Mouse (Mus musculus) C2C12 (cell line): ENCODE results near the gene Mark3. TPM values are rescaled to one million over a fixed set of nuclear protein-coding genes. Genes with fewer than 3 reads are reported as not detected.

Experiments used
- H3K27me3 ChIP-seq: one replicate; pipeline ENCODE4 v1.6.1; 2011; ENCODE audit not compliant: control insufficient read depth, insufficient read depth, insufficient read length
- H3K36me3 ChIP-seq: one replicate; pipeline ENCODE4 v1.6.1; 2011; ENCODE audit not compliant: control insufficient read depth, insufficient read depth
- H3K4me3 ChIP-seq: one replicate; pipeline ENCODE4 v1.5.1; 2011; ENCODE audit warnings: mild to moderate bottlenecking, control low read depth; ENCODE audit not compliant: poor library complexity, insufficient read depth, severe bottlenecking
- H3K79me2 ChIP-seq: one replicate; pipeline ENCODE4 v1.6.1; 2011; ENCODE audit not compliant: control insufficient read depth, insufficient read depth
- H3K79me3 ChIP-seq: one replicate; pipeline ENCODE4 v1.6.1; 2011; ENCODE audit warnings: low read depth, control low read depth
- H3ac ChIP-seq: one replicate; pipeline ENCODE3; 2011; ENCODE audit warnings: low read depth; ENCODE audit not compliant: control insufficient read depth, insufficient read length
- CEBPB ChIP-seq: IDR thresholded peaks from one replicate; pipeline ENCODE4 v1.6.1; 2011; ENCODE audit warnings: low read depth, mild to moderate bottlenecking, control low read depth, moderate library complexity
- CTCF ChIP-seq: IDR thresholded peaks from one replicate; pipeline ENCODE4 v1.5.1; 2011; ENCODE audit not compliant: control insufficient read depth, insufficient read depth, insufficient read length
- FOSL1 ChIP-seq: IDR thresholded peaks from one replicate; pipeline ENCODE4 v1.8.0; 2011; ENCODE audit warnings: mild to moderate bottlenecking, low read length; ENCODE audit not compliant: poor library complexity, insufficient read depth, severe bottlenecking
- MAX ChIP-seq: IDR thresholded peaks from one replicate; pipeline ENCODE4 v1.6.1; 2011; ENCODE audit warnings: mild to moderate bottlenecking, control low read depth
- MYOD1 ChIP-seq: IDR thresholded peaks from one replicate; pipeline ENCODE4 v1.6.1; 2011; ENCODE audit warnings: low read depth; ENCODE audit not compliant: control insufficient read depth, insufficient read length
- MYOG ChIP-seq: IDR thresholded peaks from one replicate; pipeline ENCODE4 v1.6.1; 2011; ENCODE audit not compliant: control insufficient read depth, insufficient read length; ENCODE audit errors: extremely low read depth
- USF1 ChIP-seq: IDR thresholded peaks from one replicate; pipeline ENCODE4 v1.6.1; 2011; ENCODE audit warnings: low read depth, mild to moderate bottlenecking, control low read depth, moderate library complexity
- polyA plus RNA-seq: library from polyadenylated mRNA; unstranded; fragments of >200 nt; fragmentation: generic; extraction: Trizol; gene quantifications from one replicate; pipeline ENCODE4 v1.2.1, GENCODE M21; 2012; ENCODE audit warnings: missing spikeins

The Mark3 gene
- polyA plus RNA-seq, 1 experiment: 35.0 TPM

DNA sequence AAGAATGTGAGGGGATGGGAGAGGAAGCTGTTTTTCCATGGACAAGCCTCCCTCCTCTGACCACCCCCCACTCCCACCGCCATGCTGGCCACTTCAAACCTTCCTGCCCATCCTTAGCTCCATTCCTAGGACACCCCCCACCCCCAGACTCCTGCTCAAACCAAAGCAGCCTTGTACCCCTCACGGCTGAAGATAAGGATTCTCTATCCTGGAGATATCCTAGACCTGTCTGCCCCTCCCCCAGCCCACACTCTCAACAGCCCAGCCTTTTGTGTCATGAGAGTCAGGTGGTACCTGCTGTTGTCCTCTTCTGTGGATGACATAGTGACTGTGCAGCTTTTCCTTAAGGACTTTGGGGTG, 113.7 kb downstream of the Mark3 start:
- Histone ChIP-seq H3K79me3 (no peaks in the 10 kb centered on the region), H3K4me3 (no peak overlapping the region), H3K27me3 (no peaks in the 10 kb centered on the region), H3K36me3 (peaks cover 13% of the 10 kb centered on the region), H3K79me2 (no peaks in the 10 kb centered on the region), H3ac (no peak overlapping the region)
- TF ChIP-seq CEBPB (no peak), FOSL1 (no peak)

DNA sequence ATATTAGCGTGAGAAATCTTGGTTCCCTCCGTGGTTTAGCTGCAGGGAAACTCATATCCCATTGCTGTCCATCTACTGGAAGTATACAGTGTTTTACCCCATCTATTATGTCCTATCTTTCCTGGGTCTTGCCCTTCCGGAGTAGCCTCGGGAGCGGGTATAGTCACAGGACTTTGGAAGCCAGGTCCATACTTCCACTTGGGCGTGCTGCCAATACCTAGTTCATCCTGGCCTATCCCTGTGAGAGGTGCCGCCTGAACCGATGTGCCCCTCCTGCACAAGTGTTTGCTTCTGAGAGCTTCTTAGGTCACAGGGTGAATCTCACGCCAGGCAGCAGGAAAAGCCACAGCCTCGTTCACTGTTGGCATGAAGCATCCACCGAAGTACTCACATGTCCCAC, 115.1 kb downstream of the Mark3 start:
- no peak overlapping the region for H3K4me3 ChIP-seq
- TF ChIP-seq MYOG (no peak), MAX (no peak), USF1 (no peak), CEBPB (no peak), MYOD1 (no peak), CTCF (no peak), FOSL1 (no peak)
- H3ac ChIP-seq: no peak overlapping the region

DNA sequence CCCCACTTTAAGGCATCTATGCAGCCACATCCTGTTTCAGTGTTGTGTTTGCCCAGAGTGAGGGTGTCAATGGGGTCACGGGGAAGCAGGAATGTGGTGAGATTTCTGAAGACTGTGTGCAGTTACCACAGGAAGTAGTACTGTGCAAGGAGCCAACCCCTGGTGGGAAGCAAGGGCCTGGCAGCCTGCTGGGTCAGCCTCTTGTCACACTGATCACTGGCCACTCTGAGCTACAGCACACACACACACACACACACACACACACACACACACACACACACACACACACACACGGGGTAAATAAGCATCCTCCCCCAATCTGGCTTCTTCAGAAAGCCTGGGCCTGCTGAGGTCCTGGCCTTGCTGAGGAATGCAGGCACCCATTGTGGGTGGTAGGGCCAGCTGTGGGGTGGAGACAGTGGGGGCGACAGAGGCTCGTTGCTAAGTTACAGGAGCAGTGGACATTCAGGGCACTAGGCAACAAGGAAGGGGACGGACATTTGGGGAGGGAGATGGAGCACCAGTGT, 117.1 kb downstream of the Mark3 start:
- no peaks in the 10 kb centered on the region for H3K79me3 ChIP-seq
- H3ac ChIP-seq: no peak overlapping the region
- H3K79me2 ChIP-seq: no peaks in the 10 kb centered on the region
- H3K27me3 ChIP-seq: no peaks in the 10 kb centered on the region
- TF ChIP-seq MYOD1 (no peak), MAX (no peak), CTCF (no peak), CEBPB (no peak), MYOG (no peak), FOSL1 (no peak), USF1 (no peak)
- no peaks in the 10 kb centered on the region for H3K36me3 ChIP-seq
- H3K4me3 ChIP-seq: no peak overlapping the region

More for the DNA sequence above, 115.1 kb downstream of the Mark3 start:
- H3K79me3 ChIP-seq: no peaks in the 10 kb centered on the region
- H3K27me3 ChIP-seq: no peaks in the 10 kb centered on the region
- no peaks in the 10 kb centered on the region for H3K36me3 ChIP-seq
- no peaks in the 10 kb centered on the region for H3K79me2 ChIP-seq

DNA sequence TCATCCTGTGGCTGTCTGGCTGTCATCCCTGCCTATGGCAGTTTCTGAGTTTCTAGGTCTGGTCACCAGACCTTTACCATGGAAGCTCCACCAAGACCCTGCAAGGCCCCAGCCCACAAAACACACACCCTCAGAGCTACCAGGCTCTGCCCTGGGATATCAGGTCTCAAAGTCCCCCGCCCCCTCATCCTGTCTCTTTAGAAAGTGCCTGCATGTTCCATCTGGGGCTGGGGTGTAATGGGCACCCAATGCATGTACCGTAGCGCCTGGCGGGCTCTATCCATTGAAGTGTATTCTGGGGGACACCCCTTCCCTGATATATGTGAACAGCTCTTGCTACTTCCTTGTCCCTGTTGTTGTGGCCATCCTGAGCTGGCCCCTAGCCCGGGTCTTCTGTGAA, 118.6 kb downstream of the Mark3 start:
- no peaks in the 10 kb centered on the region for H3K79me2 ChIP-seq
- no peak overlapping the region for H3K4me3 ChIP-seq
- no peaks in the 10 kb centered on the region for H3K27me3 ChIP-seq
- H3K79me3 ChIP-seq: no peaks in the 10 kb centered on the region
- H3ac ChIP-seq: no peak overlapping the region
- H3K36me3 ChIP-seq: no peaks in the 10 kb centered on the region
- TF ChIP-seq CEBPB: no peak
- TF ChIP-seq MYOG: no peak
- TF ChIP-seq MAX: no peak
- TF ChIP-seq CTCF: no peak
- no peak for TF ChIP-seq FOSL1
- TF ChIP-seq MYOD1: no peak
- TF ChIP-seq USF1: no peak

DNA sequence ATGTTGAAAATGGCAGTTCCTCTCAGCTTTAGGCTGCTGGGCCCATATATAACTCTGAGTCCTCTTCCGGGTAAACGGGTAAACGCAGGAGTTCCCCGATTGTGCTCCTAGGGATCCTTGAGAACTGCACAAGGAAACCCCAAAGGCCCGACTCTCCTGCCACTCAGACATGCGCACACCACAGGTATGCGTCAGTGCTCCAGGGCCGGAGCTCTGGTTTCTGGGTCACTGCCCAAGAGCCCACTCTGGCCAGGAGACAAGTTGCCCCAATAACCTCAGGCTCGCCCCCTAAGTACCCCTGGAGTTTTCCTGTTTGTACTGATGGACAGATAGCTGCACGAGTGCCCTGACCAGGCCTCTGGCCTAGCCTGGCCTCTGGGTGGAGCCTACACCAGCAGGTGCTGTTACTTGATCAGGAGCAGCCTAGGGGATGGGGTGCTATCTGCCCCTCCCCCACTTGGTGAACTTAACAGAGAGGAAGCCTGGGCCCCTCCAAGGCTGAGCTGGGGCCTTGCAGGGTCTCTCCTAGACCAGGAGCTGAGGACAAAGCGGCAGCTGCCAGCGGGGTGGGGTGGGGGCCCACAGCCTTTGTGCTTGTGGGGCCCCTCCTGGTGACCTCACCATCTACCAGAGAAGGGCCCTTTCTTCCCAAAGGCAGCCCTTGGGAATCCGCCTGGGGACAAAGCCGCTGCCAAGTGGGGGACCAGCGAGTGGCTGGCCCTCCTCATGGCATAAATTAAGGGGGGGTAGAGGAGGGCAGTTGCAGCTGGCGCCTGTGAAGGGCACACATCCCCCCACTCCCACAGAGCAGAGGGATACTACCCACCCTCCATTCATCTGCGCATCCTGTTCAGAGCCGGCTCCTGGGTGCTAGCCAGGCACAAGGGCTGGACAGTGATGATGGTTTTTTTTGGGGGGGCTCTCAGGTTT, 119.3 kb downstream of the Mark3 start:
- TF ChIP-seq MYOD1 (no peak), CEBPB (no peak), FOSL1 (no peak), MYOG (no peak), MAX (no peak), USF1 (no peak), CTCF (no peak)

DNA sequence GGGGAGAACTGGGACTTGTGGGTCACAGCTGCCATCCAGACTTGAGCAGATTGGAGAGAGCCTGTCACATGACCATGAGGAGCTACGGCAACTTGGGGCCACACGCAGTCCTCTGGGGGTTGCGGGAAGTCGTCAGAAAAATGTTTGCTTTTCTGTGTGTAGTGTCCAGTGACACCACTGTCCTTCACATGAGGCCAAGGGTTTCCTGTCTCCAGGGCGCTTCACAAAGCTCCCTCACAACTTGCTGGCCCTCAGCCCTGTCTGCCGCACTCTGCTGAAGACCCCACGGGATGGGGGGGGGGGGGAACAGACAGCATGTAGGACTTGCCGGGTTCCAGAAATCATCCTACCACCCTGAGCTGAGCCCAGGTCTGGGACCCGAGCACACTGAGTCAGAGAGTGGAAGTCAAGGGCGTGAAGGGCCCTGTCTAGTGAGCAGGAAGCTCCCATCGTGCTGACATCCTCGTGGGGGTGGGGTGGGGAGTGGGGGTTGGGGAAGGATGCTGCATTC, 120.0 kb downstream of the Mark3 start:
- Histone ChIP-seq H3ac (no peak overlapping the region), H3K27me3 (no peaks in the 10 kb centered on the region), H3K79me3 (no peaks in the 10 kb centered on the region), H3K79me2 (no peaks in the 10 kb centered on the region), H3K4me3 (no peak overlapping the region), H3K36me3 (no peaks in the 10 kb centered on the region)
- TF ChIP-seq CEBPB: no peak
- no peak for TF ChIP-seq MYOG
- TF ChIP-seq FOSL1: no peak
- TF ChIP-seq MAX: no peak
- TF ChIP-seq USF1: no peak
- TF ChIP-seq CTCF: no peak
- no peak for TF ChIP-seq MYOD1

More for the DNA sequence above, 119.3 kb downstream of the Mark3 start:
- Histone ChIP-seq H3K79me2 (no peaks in the 10 kb centered on the region), H3ac (no peak overlapping the region), H3K27me3 (no peaks in the 10 kb centered on the region), H3K79me3 (no peaks in the 10 kb centered on the region), H3K4me3 (no peak overlapping the region), H3K36me3 (no peaks in the 10 kb centered on the region)
